Mouse (Mus musculus): Measurements from ENCODE around the gene Jmjd4. TPM values are rescaled to one million over a fixed set of nuclear protein-coding genes. Genes with fewer than 3 reads are reported as not detected.

Gene Jmjd4
- polyA plus RNA-seq, 1 experiment from 2014 or later, result 13.8 TPM

DNA sequence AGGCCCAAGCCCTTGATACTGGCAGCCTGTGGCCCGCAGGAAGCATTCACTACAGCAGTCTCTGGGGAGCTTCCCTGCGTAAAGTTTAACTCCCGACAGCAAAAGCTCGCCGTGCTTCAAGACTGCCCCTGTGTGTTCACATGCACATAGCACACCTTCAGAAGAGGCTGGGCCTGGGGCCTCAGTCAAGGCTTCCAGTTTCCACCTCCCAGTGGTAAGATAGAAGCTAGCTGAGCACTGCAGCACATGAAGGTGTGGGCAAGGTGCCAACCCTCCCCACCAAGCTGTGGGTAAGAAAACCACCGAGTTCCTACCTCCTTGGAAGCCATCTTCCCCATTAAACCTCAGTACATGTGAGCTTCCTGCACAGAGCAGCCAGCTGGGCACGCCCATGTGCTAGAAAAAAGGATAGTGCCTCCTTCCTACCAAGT, 24.2 kb upstream of the Jmjd4 start:
- CTCF ChIA-PET, result interaction anchor here (0.7 to 2.5 kb wide), 12 partner anchors 10 to 116 kb away, joined by 3 to 9 read pairs (median 3); no protein-coding TSS in a partner anchor
- POLR2A ChIA-PET, result interaction anchor here (1.1 to 1.4 kb wide), 2 partner anchors 113 to 117 kb away, joined by 4 to 5 read pairs; no protein-coding TSS in a partner anchor
- no peak for ATAC-seq
- DNase-seq (ENCODE audit: low read depth, low spot score), result no peak
- in situ Hi-C loops (cut with MboI; ENCODE audit: low pct_unique_long_range_greater_than_20kb), result no loop called here
- no peaks in the 10 kb centered on the region for H3K27me3 ChIP-seq
- TF ChIP-seq CTCF (IDR thresholded peaks at IDR 0.05), result peak; percentile 82

DNA sequence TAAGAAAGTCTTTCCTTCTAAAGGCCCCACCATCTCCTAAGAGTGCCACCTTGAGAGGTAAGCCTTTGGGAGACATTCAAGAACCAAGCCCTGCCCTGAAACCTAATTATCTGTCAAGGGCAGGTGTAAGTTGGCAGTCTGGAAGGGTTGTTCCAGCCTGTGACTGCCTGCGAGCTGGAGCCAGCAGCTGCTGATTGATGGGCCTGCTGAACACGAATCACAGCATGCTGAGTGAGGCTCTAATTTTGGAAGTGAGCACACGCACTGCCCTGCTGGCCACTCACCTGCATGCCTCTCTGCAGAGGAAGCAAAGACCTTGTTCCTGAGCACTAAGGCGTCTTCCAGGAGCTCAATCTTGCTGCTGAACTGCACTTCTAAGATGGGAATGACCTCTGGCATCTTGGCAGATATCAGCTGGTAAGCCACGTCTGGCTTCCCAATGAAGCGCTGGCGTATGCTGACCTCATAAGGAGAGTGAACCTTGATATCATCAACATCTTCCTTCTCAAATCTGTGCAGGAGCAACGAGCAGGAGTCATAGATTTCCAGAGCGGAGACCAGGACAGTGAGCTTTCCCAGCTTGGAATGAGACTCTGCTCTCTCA, 21.7 kb upstream of the Jmjd4 start:
- no peak for TF ChIP-seq CTCF (IDR thresholded peaks at IDR 0.05)
- no peak for DNase-seq (ENCODE audit: low read depth, low spot score)
- ATAC-seq, result no peak
- in situ Hi-C loops (cut with MboI; ENCODE audit: low pct_unique_long_range_greater_than_20kb), result no loop called here
- no peaks in the 10 kb centered on the region for H3K27me3 ChIP-seq
- ChIA-PET CTCF (interaction anchor here (1.1 kb wide), 1 partner anchor 13 kb away, joined by 3 read pairs; no protein-coding TSS in a partner anchor), POLR2A (interaction anchor here (1.0 kb wide), 1 partner anchor 184 kb away, joined by 5 read pairs; no protein-coding TSS in a partner anchor)

DNA sequence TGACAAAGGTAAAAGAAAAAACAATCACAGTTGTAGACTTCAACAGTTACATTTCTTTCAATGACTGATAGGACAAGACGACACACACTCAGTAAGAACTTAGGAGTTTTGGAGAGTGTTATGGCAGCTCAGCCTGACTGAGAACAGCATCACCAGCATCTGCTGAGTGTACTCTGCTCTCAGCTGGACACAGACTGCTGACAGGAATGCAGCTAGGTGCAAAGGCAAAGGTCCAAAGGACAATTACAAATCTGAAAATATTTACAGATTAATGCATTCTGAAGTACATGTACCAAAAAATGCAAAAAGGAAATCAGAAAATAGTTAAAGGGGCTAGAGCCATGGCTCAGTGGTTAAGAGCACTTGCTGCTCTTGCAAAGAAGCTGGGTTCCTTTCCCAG, 19.9 kb upstream of the Jmjd4 start:
- POLR2A ChIA-PET, result no interaction called here
- in situ Hi-C loops (cut with MboI; ENCODE audit: low pct_unique_long_range_greater_than_20kb), result loop anchor here (5.0 kb wide), 1 partner anchor 52 kb away; no protein-coding TSS in a partner anchor
- no peak for DNase-seq (ENCODE audit: low read depth, low spot score)
- no peak for ATAC-seq
- CTCF ChIA-PET, result no interaction called here
- TF ChIP-seq CTCF (IDR thresholded peaks at IDR 0.05), result no peak
- H3K27me3 ChIP-seq, result no peaks in the 10 kb centered on the region

DNA sequence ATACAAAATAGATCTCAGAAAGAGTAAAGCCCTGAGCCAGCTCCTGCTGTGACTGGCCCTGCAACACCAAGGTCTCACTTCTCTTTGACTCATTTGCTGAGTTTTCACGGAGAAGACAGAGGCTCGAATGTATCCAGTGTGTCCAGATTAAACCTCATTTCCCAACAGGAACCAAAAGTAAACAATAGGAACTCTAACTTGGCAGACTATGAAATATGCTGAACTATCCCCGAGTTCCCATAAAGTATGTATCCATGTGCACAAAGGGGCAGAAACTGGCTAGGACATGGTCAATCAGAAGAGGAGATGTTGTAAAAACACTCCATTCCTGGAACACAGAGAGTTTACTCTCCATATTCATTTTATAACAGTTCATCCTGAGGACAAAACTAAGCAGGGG, 17.6 kb upstream of the Jmjd4 start:
- in situ Hi-C loops (cut with MboI; ENCODE audit: low pct_unique_long_range_greater_than_20kb), result loop anchor here (5.0 kb wide), 1 partner anchor 50 kb away; no protein-coding TSS in a partner anchor
- ChIA-PET CTCF (interaction anchor here (1.0 kb wide), 1 partner anchor 9 kb away, joined by 3 read pairs; no protein-coding TSS in a partner anchor), POLR2A (no interaction called here)
- ATAC-seq (no peak), DNase-seq (ENCODE audit: low read depth, low spot score) (no peak)
- no peak for TF ChIP-seq CTCF (IDR thresholded peaks at IDR 0.05)
- H3K27me3 ChIP-seq, result no peaks in the 10 kb centered on the region

DNA sequence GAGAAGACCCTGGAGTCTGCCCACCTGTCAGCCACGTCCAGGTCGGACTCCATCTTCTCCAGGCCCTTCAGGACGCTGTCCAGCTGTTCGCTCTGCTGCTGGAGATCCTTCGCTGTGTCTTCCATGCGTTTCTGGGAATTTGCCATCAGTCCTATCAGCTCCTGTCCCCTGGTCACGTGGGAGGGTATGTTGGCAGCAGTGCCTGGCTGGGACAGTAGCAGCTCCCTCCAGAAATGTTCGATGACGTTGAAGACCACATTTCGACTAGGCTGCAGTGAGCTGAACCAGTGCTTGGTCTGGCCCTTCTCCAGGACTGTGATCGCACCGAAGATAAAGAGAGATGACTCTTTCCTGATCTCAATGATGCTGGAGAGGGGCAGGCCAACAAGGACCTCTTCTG, 11.9 kb upstream of the Jmjd4 start:
- DNase-seq (ENCODE audit: low read depth, low spot score) (no peak), ATAC-seq (no peak)
- CTCF ChIA-PET, result no interaction called here
- TF ChIP-seq CTCF (IDR thresholded peaks at IDR 0.05), result no peak
- POLR2A ChIA-PET, result interaction anchor here (0.7 kb wide), 1 partner anchor 20 kb away, joined by 3 read pairs; no protein-coding TSS in a partner anchor
- in situ Hi-C loops (cut with MboI; ENCODE audit: low pct_unique_long_range_greater_than_20kb), result no loop called here
- H3K27me3 ChIP-seq, result no peaks in the 10 kb centered on the region

DNA sequence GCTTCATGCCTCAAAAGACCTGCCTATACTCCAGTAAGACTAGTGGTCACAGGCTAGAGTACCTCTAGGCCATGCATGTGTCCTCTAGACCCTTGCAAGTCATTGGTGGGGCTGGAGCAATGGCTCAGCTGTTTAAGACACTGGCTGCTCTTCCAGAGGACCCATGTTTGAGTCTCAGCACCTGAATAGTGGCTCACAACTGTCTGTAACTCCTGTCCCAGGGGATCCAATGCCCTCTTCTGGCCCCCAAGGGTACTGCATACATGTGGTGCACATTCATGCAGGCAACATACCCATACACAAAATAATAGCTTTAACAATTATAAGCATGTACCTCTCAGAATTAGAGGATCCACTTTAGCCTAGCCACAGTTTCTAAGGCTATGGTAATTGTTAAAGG, 6.7 kb upstream of the Jmjd4 start:
- no peak for DNase-seq (ENCODE audit: low read depth, low spot score)
- H3K27me3 ChIP-seq, result no peaks in the 10 kb centered on the region
- in situ Hi-C loops (cut with MboI; ENCODE audit: low pct_unique_long_range_greater_than_20kb), result no loop called here
- ATAC-seq, result no peak
- peak; percentile 49 for TF ChIP-seq CTCF (IDR thresholded peaks at IDR 0.05)
- CTCF ChIA-PET, result no interaction called here
- POLR2A ChIA-PET, result interaction anchor here (0.6 kb wide), 1 partner anchor 28 kb away, joined by 6 read pairs; no protein-coding TSS in a partner anchor

DNA sequence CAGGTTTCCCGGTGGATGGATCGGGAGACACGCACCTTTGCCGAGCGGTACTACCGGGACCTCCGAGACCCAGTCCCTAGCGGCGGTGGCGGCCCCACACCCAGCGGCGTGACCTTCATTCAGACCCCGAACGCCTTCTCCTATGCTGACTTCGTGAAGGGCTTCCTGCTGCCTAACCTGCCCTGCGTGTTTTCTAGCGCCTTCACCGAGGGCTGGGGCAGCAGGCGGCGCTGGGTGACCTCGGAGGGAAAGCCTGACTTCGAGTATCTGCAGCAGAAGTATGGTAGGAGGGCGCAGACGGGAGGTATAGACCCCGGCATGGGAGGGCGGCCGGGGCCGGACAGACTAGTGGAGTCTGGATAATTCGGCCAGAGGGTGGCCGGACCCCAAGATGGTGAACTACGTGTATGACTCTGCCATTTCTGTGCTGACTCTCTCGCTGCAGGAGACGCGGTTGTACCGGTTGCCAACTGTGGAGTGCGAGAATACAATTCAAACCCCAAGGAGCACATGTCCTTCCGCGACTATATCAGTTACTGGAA, 456 bp downstream of the Jmjd4 start:
- DNase-seq (ENCODE audit: low read depth, low spot score), result no peak
- POLR2A ChIA-PET, result interaction anchor here (0.8 kb wide), 1 partner anchor 31 kb away, joined by 3 read pairs; no protein-coding TSS in a partner anchor

DNA sequence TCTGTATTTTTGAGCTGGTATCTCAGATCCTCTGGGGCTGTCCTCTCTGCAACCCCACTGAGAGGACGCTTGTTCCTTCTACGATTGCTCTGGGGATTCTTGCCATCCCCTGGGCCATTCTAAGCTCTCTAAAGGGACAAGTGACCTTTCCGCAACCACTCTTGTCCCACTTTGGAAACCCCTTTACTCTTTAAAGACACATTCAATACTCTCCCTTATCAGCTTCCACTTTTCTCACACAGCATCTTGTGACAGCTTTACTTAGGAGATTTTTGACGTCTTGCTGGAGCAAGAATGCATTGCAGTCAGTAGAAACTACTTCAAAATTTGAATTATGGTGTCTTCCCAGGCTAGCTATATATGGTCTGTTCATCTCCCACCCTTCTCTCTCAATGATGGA, 1.2 kb downstream of the Jmjd4 start, which contains the start of gene Snap47:
Snap47 (minus strand) TSS at position 101 of the 400 bp plus-strand sequence.
- no peaks in the 10 kb centered on the region for H3K27me3 ChIP-seq
- in situ Hi-C loops (cut with MboI; ENCODE audit: low pct_unique_long_range_greater_than_20kb), result no loop called here
- ChIA-PET CTCF (interaction anchor here (1.2 kb wide), 2 partner anchors 20 to 25 kb away, joined by 3 to 4 read pairs; no protein-coding TSS in a partner anchor), POLR2A (interaction anchor here (0.6 kb wide), 1 partner anchor 46 kb away, joined by 3 read pairs; no protein-coding TSS in a partner anchor)
- TF ChIP-seq CTCF (IDR thresholded peaks at IDR 0.05), result no peak
- DNase-seq (ENCODE audit: low read depth, low spot score), result no peak
- ATAC-seq, result no peak

More for the DNA sequence above, 456 bp downstream of the Jmjd4 start:
- in situ Hi-C loops (cut with MboI; ENCODE audit: low pct_unique_long_range_greater_than_20kb), result no loop called here
- no peak for TF ChIP-seq CTCF (IDR thresholded peaks at IDR 0.05)
- ATAC-seq, result peak; percentile 48
- CTCF ChIA-PET, result no interaction called here
- H3K27me3 ChIP-seq, result no peaks in the 10 kb centered on the region

DNA sequence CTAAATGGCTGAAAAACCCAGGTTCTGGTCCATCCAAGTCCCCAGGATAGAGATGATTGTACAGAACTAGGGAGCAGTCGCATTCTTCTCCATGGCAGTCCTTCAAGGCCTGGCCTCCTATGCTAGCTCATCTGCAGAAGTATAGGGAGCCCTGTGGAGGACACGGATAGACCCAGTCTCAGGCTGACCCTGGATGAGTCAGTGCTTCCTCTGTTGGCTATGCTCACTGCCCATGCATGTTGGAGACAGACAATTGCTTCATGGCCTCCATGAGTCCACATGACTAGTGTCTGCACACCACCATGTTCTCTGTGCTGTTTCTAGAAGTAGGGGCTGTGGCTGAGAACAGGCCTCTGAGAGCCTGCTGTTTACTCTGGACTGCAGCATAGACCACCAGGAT, 6.5 kb downstream of the Jmjd4 start:
- no peaks in the 10 kb centered on the region for H3K27me3 ChIP-seq
- in situ Hi-C loops (cut with MboI; ENCODE audit: low pct_unique_long_range_greater_than_20kb), result no loop called here
- ChIA-PET CTCF (interaction anchor here (1.6 kb wide), 1 partner anchor 14 kb away, joined by 3 read pairs; no protein-coding TSS in a partner anchor), POLR2A (no interaction called here)
- DNase-seq (ENCODE audit: low read depth, low spot score) (no peak), ATAC-seq (no peak)
- no peak for TF ChIP-seq CTCF (IDR thresholded peaks at IDR 0.05)

DNA sequence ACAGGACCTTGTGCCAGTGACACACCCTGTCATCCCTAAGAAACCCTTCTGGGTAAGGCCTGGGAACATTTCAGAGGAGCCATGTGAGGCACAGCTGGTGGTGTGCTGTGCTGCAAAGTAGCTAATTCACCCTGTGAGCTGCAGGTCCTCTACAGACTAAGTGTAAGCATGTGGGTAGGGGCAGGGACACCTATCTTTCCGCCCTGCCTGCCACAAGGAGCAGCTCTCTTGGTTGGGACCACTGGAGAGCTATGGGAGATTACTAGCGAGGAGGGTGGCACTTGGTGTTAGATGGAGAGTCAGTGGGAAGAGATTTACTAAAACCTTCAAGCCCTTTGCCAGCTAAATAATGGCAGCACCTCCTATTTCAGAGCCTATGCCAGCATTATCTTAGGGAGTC, 7.0 kb downstream of the Jmjd4 start:
- in situ Hi-C loops (cut with MboI; ENCODE audit: low pct_unique_long_range_greater_than_20kb), result no loop called here
- ChIA-PET POLR2A (no interaction called here), CTCF (no interaction called here)
- TF ChIP-seq CTCF (IDR thresholded peaks at IDR 0.05), result no peak
- DNase-seq (ENCODE audit: low read depth, low spot score) (no peak), ATAC-seq (no peak)
- no peaks in the 10 kb centered on the region for H3K27me3 ChIP-seq

DNA sequence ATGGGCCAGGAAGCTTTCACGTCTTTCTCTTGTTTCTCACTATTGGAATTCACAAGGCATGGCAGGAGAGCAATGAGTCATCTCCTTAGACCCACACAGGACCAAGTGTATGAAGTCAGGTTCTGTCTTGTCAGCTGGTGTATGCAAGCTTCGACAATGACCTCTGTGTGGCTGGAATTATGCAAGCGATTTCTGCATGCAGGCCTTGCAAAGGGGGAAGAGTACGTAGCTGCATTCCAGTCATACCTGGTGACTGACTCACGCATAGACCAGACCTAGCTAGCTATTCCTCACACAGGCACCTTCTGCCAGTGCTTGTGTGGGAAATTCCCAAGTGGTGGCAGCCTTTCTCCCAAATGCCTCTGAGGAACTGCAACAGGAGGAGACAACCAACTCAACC, 9.1 kb downstream of the Jmjd4 start:
- H3K27me3 ChIP-seq, result no peaks in the 10 kb centered on the region
- in situ Hi-C loops (cut with MboI; ENCODE audit: low pct_unique_long_range_greater_than_20kb), result no loop called here
- TF ChIP-seq CTCF (IDR thresholded peaks at IDR 0.05), result no peak
- CTCF ChIA-PET, result interaction anchor here (1.0 to 1.7 kb wide), 5 partner anchors 9 to 24 kb away, joined by 3 to 6 read pairs (median 4); partner anchors contain the start of gene Zfp867
- POLR2A ChIA-PET, result interaction anchor here (1.0 kb wide), 1 partner anchor 12 kb away, joined by 3 read pairs; no protein-coding TSS in a partner anchor
- peak; percentile 97 for ATAC-seq
- DNase-seq (ENCODE audit: low read depth, low spot score), result peak; percentile 95

Data from Patski (cell line).